Mouse (Mus musculus) spleen, adult 2 months (tissue): ENCODE measurements around the gene Abl1.

Experiments
- CTCF ChIP-seq: fragments of 200-500 bp; IDR thresholded peaks from 2 replicates; pipeline ENCODE4 v1.5.1; 2011; ENCODE audit warnings: mild to moderate bottlenecking, inconsistent platforms; ENCODE audit not compliant: insufficient read depth, insufficient read length, insufficient replicate concordance; ENCODE audit errors: extremely low read depth
- POLR2A ChIP-seq: fragments of 200-500 bp; IDR thresholded peaks from 2 replicates; pipeline ENCODE4 v1.6.1; 2011; ENCODE audit warnings: low read depth, low read length, inconsistent platforms

DNA sequence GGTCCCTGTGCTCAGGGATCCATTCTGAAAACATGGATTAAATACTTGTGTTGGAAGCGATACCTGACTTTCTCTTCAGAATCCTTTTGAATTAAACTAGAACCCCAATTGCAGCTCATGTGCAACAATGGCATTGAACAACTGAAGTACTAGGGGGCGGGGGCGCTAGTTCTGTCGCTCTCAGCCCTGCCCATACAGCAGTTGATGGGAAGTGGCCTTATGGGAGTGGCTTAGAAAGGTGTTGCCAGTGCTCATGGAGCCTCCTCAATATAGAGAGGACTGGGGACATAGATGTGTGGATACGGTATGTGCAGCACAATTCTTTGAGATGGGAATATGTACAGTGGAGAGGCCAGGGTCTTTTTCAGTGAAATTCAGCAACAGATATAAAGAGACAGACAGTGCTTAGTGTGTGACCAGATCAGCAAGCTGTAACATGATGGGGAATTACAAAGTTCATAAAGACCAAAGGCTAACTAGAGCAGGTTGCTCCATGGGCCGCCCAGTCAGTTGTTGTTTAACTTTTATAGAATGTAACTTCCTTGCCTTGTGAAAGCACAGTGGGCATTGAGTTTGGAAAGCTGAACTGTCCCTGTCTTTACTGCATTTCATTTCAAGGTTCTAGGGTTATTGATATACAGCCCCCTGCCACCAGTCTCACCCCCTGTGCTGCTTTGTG is 31.2 kb downstream of the Abl1 start:
- no peak for TF ChIP-seq CTCF
- no peak for TF ChIP-seq POLR2A
